Mouse (Mus musculus) embryonic fibroblast, embryonic 13.5 days (primary cell): ENCODE data around the gene Gdpd3.

Experiments used
- CTCF ChIP-seq: IDR thresholded peaks from 2 replicates; pipeline ENCODE4 v1.5.1; 2011; ENCODE audit warnings: mild to moderate bottlenecking, control low read depth, low read length, moderate library complexity, borderline replicate concordance; ENCODE audit not compliant: insufficient read depth
- POLR2A ChIP-seq: IDR thresholded peaks from 2 replicates; pipeline ENCODE4 v1.6.1; 2011; ENCODE audit warnings: low read depth, mild to moderate bottlenecking, control low read depth, low read length, moderate library complexity

GRCm38 (mm10) chr7:126818818-126819217 is 52.7 kb downstream of the Gdpd3 start:
- TF ChIP-seq POLR2A = no peak
- TF ChIP-seq CTCF = no peak
